Mouse (Mus musculus): ENCODE measurements around the gene Actr5. TPM values are rescaled to one million over a fixed set of nuclear protein-coding genes. Genes with fewer than 3 reads are reported as not detected.

Actr5 gene
- polyA plus RNA-seq, 1 experiment: 9.4 TPM

DNA sequence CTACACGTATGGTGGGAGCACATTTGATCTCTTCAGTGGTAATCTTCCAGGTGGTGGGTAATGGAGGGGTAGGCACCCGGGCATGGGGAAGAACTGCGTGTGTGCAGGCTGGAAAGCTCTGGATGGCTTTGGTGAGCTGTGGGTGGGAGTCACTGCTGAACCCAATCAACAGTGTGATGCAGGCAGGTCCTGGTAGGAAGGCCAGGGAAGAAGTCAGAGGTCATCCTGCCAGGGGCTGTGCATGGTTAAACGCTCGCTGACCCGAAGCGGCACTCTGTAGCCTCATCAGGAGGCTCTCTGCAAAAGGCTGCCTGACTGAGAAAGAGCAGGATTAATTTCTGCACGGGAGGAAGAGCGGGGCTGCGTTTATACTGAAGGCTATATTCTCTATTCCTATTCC is 45.9 kb downstream of the Actr5 start:
- H3K4me3 ChIP-seq (ENCODE audit: insufficient read depth, low read length): no peak overlapping the region
- H3K4me1 ChIP-seq (ENCODE audit: control insufficient read depth, insufficient read depth, low read length): peaks cover 8% of the 10 kb centered on the region; the same call in 1 of the 2 replicates
- no peak for TF ChIP-seq POLR2A (IDR thresholded peaks at IDR 0.05; ENCODE audit: borderline replicate concordance, low read depth, low read length)
- TF ChIP-seq CTCF (IDR thresholded peaks at IDR 0.05; ENCODE audit: low read depth, low read length): no peak
- no peak overlapping the region for H3K27ac ChIP-seq (ENCODE audit: insufficient read depth, low read depth, low read length)

DNA sequence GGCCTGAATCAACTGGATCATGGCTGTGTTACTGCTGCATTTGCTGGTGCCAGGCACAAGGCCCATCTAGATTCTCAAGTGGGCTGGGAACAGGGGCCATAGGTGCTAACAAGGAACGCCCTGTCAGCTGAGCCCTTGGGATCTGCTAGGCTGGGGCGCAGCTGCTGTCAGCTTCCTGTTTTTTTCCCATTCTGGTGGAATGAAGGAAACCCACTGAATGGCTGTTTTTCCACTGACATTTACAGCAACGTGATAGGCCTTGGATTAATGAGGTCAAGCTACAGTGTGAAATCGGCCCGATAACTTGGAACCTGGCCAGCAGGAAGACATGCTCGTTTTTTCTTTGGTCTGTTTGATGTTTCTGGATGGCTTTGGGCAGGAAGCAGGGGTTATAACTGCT is 48.1 kb downstream of the Actr5 start:
- 0 out of 2 replicates have a peak, but pooled peaks cover 4% of the 10 kb centered on the region for H3K4me1 ChIP-seq (ENCODE audit: control insufficient read depth, insufficient read depth, low read length)
- H3K4me3 ChIP-seq (ENCODE audit: insufficient read depth, low read length): no peak overlapping the region
- H3K27ac ChIP-seq (ENCODE audit: insufficient read depth, low read depth, low read length): no peak overlapping the region
- TF ChIP-seq POLR2A (IDR thresholded peaks at IDR 0.05; ENCODE audit: borderline replicate concordance, low read depth, low read length) (no peak), CTCF (IDR thresholded peaks at IDR 0.05; ENCODE audit: low read depth, low read length) (no peak)

- TF ChIP-seq POLR2A (IDR thresholded peaks at IDR 0.05; ENCODE audit: borderline replicate concordance, low read depth, low read length) (no peak), CTCF (IDR thresholded peaks at IDR 0.05; ENCODE audit: low read depth, low read length) (no peak)
- Histone ChIP-seq H3K4me1 (ENCODE audit: control insufficient read depth, insufficient read depth, low read length) (peaks cover 4% of the 10 kb centered on the region; the same call in 1 of the 2 replicates), H3K27ac (ENCODE audit: insufficient read depth, low read depth, low read length) (no peak overlapping the region), H3K4me3 (ENCODE audit: insufficient read depth, low read length) (no peak overlapping the region)
These were observed 48.8 kb downstream of the Actr5 start for GRCm38 (mm10) chr2:158673493-158673892.

- no peak for TF ChIP-seq CTCF (IDR thresholded peaks at IDR 0.05; ENCODE audit: low read depth, low read length)
- no peak for TF ChIP-seq POLR2A (IDR thresholded peaks at IDR 0.05; ENCODE audit: borderline replicate concordance, low read depth, low read length)
- Histone ChIP-seq H3K4me1 (ENCODE audit: control insufficient read depth, insufficient read depth, low read length) (peaks cover 4% of the 10 kb centered on the region; the same call in 1 of the 2 replicates), H3K27ac (ENCODE audit: insufficient read depth, low read depth, low read length) (no peak overlapping the region), H3K4me3 (ENCODE audit: insufficient read depth, low read length) (no peak overlapping the region)
These were observed 49.4 kb downstream of the Actr5 start for GRCm38 (mm10) chr2:158674131-158674530.

GRCm38 (mm10) chr2:158674759-158675158 is 50.1 kb downstream of the Actr5 start:
- no peak overlapping the region for H3K4me3 ChIP-seq (ENCODE audit: insufficient read depth, low read length)
- H3K4me1 ChIP-seq (ENCODE audit: control insufficient read depth, insufficient read depth, low read length): peaks cover 4% of the 10 kb centered on the region; the same call in 1 of the 2 replicates
- H3K27ac ChIP-seq (ENCODE audit: insufficient read depth, low read depth, low read length): no peak overlapping the region
- no peak for TF ChIP-seq POLR2A (IDR thresholded peaks at IDR 0.05; ENCODE audit: borderline replicate concordance, low read depth, low read length)
- TF ChIP-seq CTCF (IDR thresholded peaks at IDR 0.05; ENCODE audit: low read depth, low read length): no peak

- Histone ChIP-seq H3K27ac (ENCODE audit: insufficient read depth, low read depth, low read length) (no peak overlapping the region), H3K4me1 (ENCODE audit: control insufficient read depth, insufficient read depth, low read length) (peaks cover 4% of the 10 kb centered on the region; the same call in 1 of the 2 replicates), H3K4me3 (ENCODE audit: insufficient read depth, low read length) (no peak overlapping the region)
- TF ChIP-seq CTCF (IDR thresholded peaks at IDR 0.05; ENCODE audit: low read depth, low read length) (no peak), POLR2A (IDR thresholded peaks at IDR 0.05; ENCODE audit: borderline replicate concordance, low read depth, low read length) (no peak)
These were observed 50.5 kb downstream of the Actr5 start for GRCm38 (mm10) chr2:158675161-158675560.

- H3K4me1 ChIP-seq (ENCODE audit: control insufficient read depth, insufficient read depth, low read length): peaks cover 4% of the 10 kb centered on the region; the same call in 1 of the 2 replicates
- TF ChIP-seq CTCF (IDR thresholded peaks at IDR 0.05; ENCODE audit: low read depth, low read length) (no peak), POLR2A (IDR thresholded peaks at IDR 0.05; ENCODE audit: borderline replicate concordance, low read depth, low read length) (no peak)
- H3K27ac ChIP-seq (ENCODE audit: insufficient read depth, low read depth, low read length): no peak overlapping the region
- H3K4me3 ChIP-seq (ENCODE audit: insufficient read depth, low read length): no peak overlapping the region
These were observed 51.3 kb downstream of the Actr5 start for GRCm38 (mm10) chr2:158675907-158676533.

DNA sequence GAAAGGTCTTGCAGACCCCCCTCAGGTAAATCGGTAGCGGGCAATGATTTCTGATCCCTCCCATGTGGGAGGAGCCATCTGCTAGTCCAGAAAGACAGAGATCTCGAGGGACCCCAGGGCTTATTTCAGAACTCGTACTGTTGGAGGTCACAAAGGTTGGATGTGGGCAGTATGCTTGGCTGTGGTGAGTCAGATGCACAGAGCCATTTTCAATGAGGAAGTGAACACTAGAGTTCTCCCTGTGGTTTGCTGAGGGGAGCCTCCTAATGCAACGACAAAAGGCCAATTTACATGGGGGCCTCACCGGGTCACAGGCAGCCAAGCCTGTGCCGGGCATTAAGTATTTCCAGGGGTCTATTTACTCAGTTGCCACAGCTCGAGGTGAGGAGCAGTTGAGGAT is 53.3 kb downstream of the Actr5 start:
- TF ChIP-seq POLR2A (IDR thresholded peaks at IDR 0.05; ENCODE audit: borderline replicate concordance, low read depth, low read length) (no peak), CTCF (IDR thresholded peaks at IDR 0.05; ENCODE audit: low read depth, low read length) (no peak)
- H3K4me3 ChIP-seq (ENCODE audit: insufficient read depth, low read length): no peak overlapping the region
- no peak overlapping the region for H3K27ac ChIP-seq (ENCODE audit: insufficient read depth, low read depth, low read length)
- H3K4me1 ChIP-seq (ENCODE audit: control insufficient read depth, insufficient read depth, low read length): peaks cover 6% of the 10 kb centered on the region; the same call in 1 of the 2 replicates

- TF ChIP-seq CTCF (IDR thresholded peaks at IDR 0.05; ENCODE audit: low read depth, low read length) (no peak), POLR2A (IDR thresholded peaks at IDR 0.05; ENCODE audit: borderline replicate concordance, low read depth, low read length) (no peak)
- Histone ChIP-seq H3K27ac (ENCODE audit: insufficient read depth, low read depth, low read length) (no peak overlapping the region), H3K4me3 (ENCODE audit: insufficient read depth, low read length) (no peak overlapping the region), H3K4me1 (ENCODE audit: control insufficient read depth, insufficient read depth, low read length) (peaks cover 3% of the 10 kb centered on the region; the same call in 1 of the 2 replicates)
These were observed 54.4 kb downstream of the Actr5 start for GRCm38 (mm10) chr2:158679091-158679490.

GRCm38 (mm10) chr2:158680357-158680889 is 55.7 kb downstream of the Actr5 start:
- Histone ChIP-seq H3K4me3 (ENCODE audit: insufficient read depth, low read length) (no peak overlapping the region), H3K4me1 (ENCODE audit: control insufficient read depth, insufficient read depth, low read length) (peaks cover 3% of the 10 kb centered on the region; the same call in 1 of the 2 replicates), H3K27ac (ENCODE audit: insufficient read depth, low read depth, low read length) (no peak overlapping the region)
- TF ChIP-seq POLR2A (IDR thresholded peaks at IDR 0.05; ENCODE audit: borderline replicate concordance, low read depth, low read length): no peak
- TF ChIP-seq CTCF (IDR thresholded peaks at IDR 0.05; ENCODE audit: low read depth, low read length): no peak
